Mouse (Mus musculus): ENCODE data around the gene Klhl2. TPM values are rescaled to one million over a fixed set of nuclear protein-coding genes. Genes with fewer than 3 reads are reported as not detected.

Gene Klhl2
- polyA plus RNA-seq, 1 experiment from 2014 or later = 5.4 TPM

- peak overlapping the region; percentile 75 for H3K4me2 ChIP-seq
- H3K36me3 ChIP-seq = no peaks in the 10 kb centered on the region
- 69% methylated on average over 6 of the region's 6 CpGs for WGBS
- H3K4me1 ChIP-seq = peaks cover 51% of the 10 kb centered on the region
- H3K27me3 ChIP-seq (replicated peaks) = 0 out of 2 replicates have a peak, but pooled peaks cover 12% of the 10 kb centered on the region
- no peak for ATAC-seq (ENCODE audit: extremely low read depth, insufficient number of reproducible peaks, low FRiP score, low TSS enrichment)
- H3K9me3 ChIP-seq = no peaks in the 10 kb centered on the region
- peak overlapping the region; percentile 80 for H3K4me3 ChIP-seq
- no peak overlapping the region for H3K9ac ChIP-seq
- H3K27ac ChIP-seq (replicated peaks) = no peak overlapping the region
These were observed 159.0 kb downstream of the Klhl2 start for GRCm38 (mm10) chr8:64690845-64691244.

GRCm38 (mm10) chr8:64690306-64690705 lies 159.5 kb downstream of the Klhl2 start:
- Histone ChIP-seq H3K27me3 (replicated peaks) (0 out of 2 replicates have a peak, but pooled peaks cover 12% of the 10 kb centered on the region), H3K27ac (replicated peaks) (no peak overlapping the region), H3K9ac (no peak overlapping the region), H3K36me3 (no peaks in the 10 kb centered on the region), H3K4me2 (peak overlapping the region; percentile 75; the same call in 1 of the 2 replicates), H3K4me1 (peaks cover 56% of the 10 kb centered on the region), H3K9me3 (no peaks in the 10 kb centered on the region), H3K4me3 (no peak overlapping the region; the same call in 1 of the 2 replicates)
- ATAC-seq (ENCODE audit: extremely low read depth, insufficient number of reproducible peaks, low FRiP score, low TSS enrichment) = no peak
- 79% methylated on average over 6 of the region's 6 CpGs for WGBS

Other genes starting within 250 kb of the Klhl2 start
- 193 and 209 TPM in 2 replicates for gene Cpe, start 157.0 kb downstream of the Klhl2 start, polyA plus RNA-seq (2015; fragmentation: Nextera tagmentation; extraction: Ambion mirVana)
- gene Msmo1, start 116.2 kb downstream of the Klhl2 start, polyA plus RNA-seq (2015; fragmentation: Nextera tagmentation; extraction: Ambion mirVana) = 50.3 and 54.8 TPM in 2 replicates
- gene Tmem192, start 97.2 kb upstream of the Klhl2 start, polyA plus RNA-seq (2015; fragmentation: Nextera tagmentation; extraction: Ambion mirVana) = 24.0 and 24.2 TPM in 2 replicates
- gene Trim75, start 137.8 kb upstream of the Klhl2 start, polyA plus RNA-seq (2015; fragmentation: Nextera tagmentation; extraction: Ambion mirVana) = 0.04 TPM in 1 of 2 replicates, not detected in the other
- 0.12 and 0.25 TPM in 2 replicates for gene Trim61, start 168.5 kb upstream of the Klhl2 start, polyA plus RNA-seq (2015; fragmentation: Nextera tagmentation; extraction: Ambion mirVana)
- 0.05 TPM in 1 of 2 replicates, not detected in the other for gene Trim60, start 168.6 kb upstream of the Klhl2 start, polyA plus RNA-seq (2015; fragmentation: Nextera tagmentation; extraction: Ambion mirVana)
- gene Apela, start 187.3 kb upstream of the Klhl2 start, polyA plus RNA-seq (2015; fragmentation: Nextera tagmentation; extraction: Ambion mirVana) = 9.0 and 11.1 TPM in 2 replicates
- not detected in 2 replicates for gene Gm10663, start 225.0 kb upstream of the Klhl2 start, polyA plus RNA-seq (2015; fragmentation: Nextera tagmentation; extraction: Ambion mirVana)